ENCODE assay signal across 8 mouse cellular contexts in genomic region chr13:55486916-55487577, GRCm38 (mm10). TPM values are rescaled to one million over a fixed set of nuclear protein-coding genes. Genes with fewer than 3 reads are reported as not detected.
DNase-seq lines count a peak whose midpoint lies in the region; ATAC-seq lines count a peak whose summit lies in the region.

No protein-coding gene starts in this region.

- H3K27me3 ChIP-seq in forebrain, embryonic 10.5 days (ENCODE audit: poor library complexity, severe bottlenecking): peaks cover 3% of the 10 kb centered on the region; the same call in 1 of the 2 replicates
- no peaks in the 10 kb centered on the region for H3K27me3 ChIP-seq in intestine, embryonic 15.5 days (replicated peaks)

- peak overlapping the region; percentile 82 for H3K4me2 ChIP-seq in intestine, embryonic 15.5 days (replicated peaks)

- peaks cover 31% of the 10 kb centered on the region for H3K36me3 ChIP-seq in forebrain, embryonic 10.5 days (replicated peaks)
- H3K36me3 ChIP-seq in intestine, embryonic 15.5 days: 0 out of 2 replicates have a peak, but pooled peaks cover 2% of the 10 kb centered on the region

- H3K9me3 ChIP-seq in forebrain, embryonic 10.5 days: no peaks in the 10 kb centered on the region
- no peaks in the 10 kb centered on the region for H3K9me3 ChIP-seq in intestine, embryonic 15.5 days

- WGBS in forebrain, embryonic 10.5 days: 0% methylated on average over 29 of the region's 29 CpGs
- WGBS in intestine, embryonic 15.5 days: under 1% methylated on average over 21 of the region's 29 CpGs

- DNase-seq in heart, adult 11 months: peak; percentile 96
- no peak for DNase-seq in heart, adult 8-10 months (ENCODE audit: low spot score)
- peak; percentile 34 for DNase-seq in ES-CJ7 (ENCODE audit: low read depth, low spot score)
- peak; percentile 72 for DNase-seq in forebrain, embryonic 10.5 days (ENCODE audit: extremely low spot score, low spot score)
- no peak for DNase-seq in layer of hippocampus, adult 9-11 months
- DNase-seq in cerebellum, adult 18-20 months: no peak

- peak overlapping the region; percentile 100 for H3K27ac ChIP-seq in forebrain, embryonic 10.5 days
- H3K27ac ChIP-seq in intestine, embryonic 15.5 days: peak overlapping the region; percentile 83

- peak overlapping the region; percentile 96 for H3K9ac ChIP-seq in intestine, embryonic 15.5 days

- ATAC-seq in intestine, embryonic 15.5 days: peak; percentile 66
- peak; percentile 29 for ATAC-seq in megakaryocyte progenitor cell, adult 5-6 weeks (replicated peaks; ENCODE audit: poor library complexity)

- H3K4me3 ChIP-seq in forebrain, embryonic 10.5 days: peak overlapping the region; percentile 98
- peak overlapping the region; percentile 73 for H3K4me3 ChIP-seq in intestine, embryonic 15.5 days (replicated peaks)

- peaks cover 74% of the 10 kb centered on the region for H3K4me1 ChIP-seq in forebrain, embryonic 10.5 days
- H3K4me1 ChIP-seq in intestine, embryonic 15.5 days (replicated peaks): peaks cover 57% of the 10 kb centered on the region

RNA-seq across cellular contexts. Expression of gene Dbn1, which starts 0.9 kb away (rescaled TPM):
- 1 to 10 TPM; 3.8 to 6.4 (median 5.1) TPM for total RNA-seq in heart, adult 8-10 months (2022)
- polyA plus RNA-seq in forebrain, embryonic 10.5 days (2016; fragmentation: Nextera tagmentation; extraction: Ambion mirVana): 346 and 355 TPM in 2 replicates
- 103 and 109 TPM in 2 replicates for polyA plus RNA-seq in intestine, embryonic 15.5 days (2015; fragmentation: Nextera tagmentation; extraction: Ambion mirVana)
- 0.72 and 0.76 TPM in 2 replicates for total RNA-seq in megakaryocyte progenitor cell, adult 5-6 weeks (2015)
- 2.3 and 2.7 TPM in 2 replicates for total RNA-seq in megakaryocyte progenitor cell, adult 5-6 weeks (2017)

RNA-seq across cellular contexts. Expression of gene Prr7, which starts 23.0 kb away (rescaled TPM):
- total RNA-seq in heart, adult 8-10 months (2022): 1 to 10 TPM in 1 of 4 experiments, under 1 TPM in 3; 0.44 to 1.2 (median 0.65) TPM
- polyA plus RNA-seq in forebrain, embryonic 10.5 days (2016; fragmentation: Nextera tagmentation; extraction: Ambion mirVana): 0.75 and 0.88 TPM in 2 replicates
- 0.24 and 0.28 TPM in 2 replicates for polyA plus RNA-seq in intestine, embryonic 15.5 days (2015; fragmentation: Nextera tagmentation; extraction: Ambion mirVana)
- total RNA-seq in megakaryocyte progenitor cell, adult 5-6 weeks (2015): 0.72 and 1.7 TPM in 2 replicates
- 1.5 TPM in 2 replicates for total RNA-seq in megakaryocyte progenitor cell, adult 5-6 weeks (2017)

RNA-seq across cellular contexts. Expression of gene Pdlim7, which starts 26.4 kb away (rescaled TPM):
- 10 to 100 TPM; 38.4 to 49.4 (median 49.0) TPM for total RNA-seq in heart, adult 8-10 months (2022)
- polyA plus RNA-seq in forebrain, embryonic 10.5 days (2016; fragmentation: Nextera tagmentation; extraction: Ambion mirVana): 200 and 209 TPM in 2 replicates
- polyA plus RNA-seq in intestine, embryonic 15.5 days (2015; fragmentation: Nextera tagmentation; extraction: Ambion mirVana): 187 and 195 TPM in 2 replicates
- total RNA-seq in megakaryocyte progenitor cell, adult 5-6 weeks (2015): 12.7 and 13.0 TPM in 2 replicates
- 5.3 and 5.9 TPM in 2 replicates for total RNA-seq in megakaryocyte progenitor cell, adult 5-6 weeks (2017)

RNA-seq across cellular contexts. Expression of gene Dok3, which starts 42.0 kb away (rescaled TPM):
- 1 to 10 TPM in 3 of 4 experiments, under 1 TPM in 1; 0.97 to 3.8 (median 1.4) TPM for total RNA-seq in heart, adult 8-10 months (2022)
- polyA plus RNA-seq in forebrain, embryonic 10.5 days (2016; fragmentation: Nextera tagmentation; extraction: Ambion mirVana): 3.3 and 4.2 TPM in 2 replicates
- 3.1 and 3.6 TPM in 2 replicates for polyA plus RNA-seq in intestine, embryonic 15.5 days (2015; fragmentation: Nextera tagmentation; extraction: Ambion mirVana)
- total RNA-seq in megakaryocyte progenitor cell, adult 5-6 weeks (2015): 18.1 and 34.6 TPM in 2 replicates
- total RNA-seq in megakaryocyte progenitor cell, adult 5-6 weeks (2017): 22.9 and 31.2 TPM in 2 replicates

RNA-seq across cellular contexts. Expression of gene Grk6, which starts 42.2 kb away (rescaled TPM):
- 10 to 100 TPM; 14.9 to 19.0 (median 16.6) TPM for total RNA-seq in heart, adult 8-10 months (2022)
- 44.8 and 51.1 TPM in 2 replicates for polyA plus RNA-seq in forebrain, embryonic 10.5 days (2016; fragmentation: Nextera tagmentation; extraction: Ambion mirVana)
- 38.3 and 38.7 TPM in 2 replicates for polyA plus RNA-seq in intestine, embryonic 15.5 days (2015; fragmentation: Nextera tagmentation; extraction: Ambion mirVana)
- total RNA-seq in megakaryocyte progenitor cell, adult 5-6 weeks (2015): 51.7 and 52.6 TPM in 2 replicates
- total RNA-seq in megakaryocyte progenitor cell, adult 5-6 weeks (2017): 81.7 and 88.6 TPM in 2 replicates

Comparison
In these comparisons a context has a peak if more than half of its experiments do, and no peak if none do; other contexts are left out.
1. DNase-seq: peak in heart, adult 11 months (single experiment), ES-CJ7 (single experiment) and forebrain, embryonic 10.5 days (single experiment); none in heart, adult 8-10 months (single experiment), layer of hippocampus, adult 9-11 months (single experiment) and cerebellum, adult 18-20 months (0 of 2).